Mouse (Mus musculus): ENCODE results near the gene Shisa5.

Shisa5 gene

GRCm38 (mm10) chr9:109054712-109055111 lies 16.3 kb downstream of the Shisa5 start:
- DNase-seq (ENCODE audit: low read depth): peak; percentile 59

GRCm38 (mm10) chr9:109055271-109056030 lies 17.1 kb downstream of the Shisa5 start:
- no peak for DNase-seq (ENCODE audit: low read depth)

GRCm38 (mm10) chr9:109056081-109056690 lies 17.8 kb downstream of the Shisa5 start:
- no peak for DNase-seq (ENCODE audit: low read depth)

DNA sequence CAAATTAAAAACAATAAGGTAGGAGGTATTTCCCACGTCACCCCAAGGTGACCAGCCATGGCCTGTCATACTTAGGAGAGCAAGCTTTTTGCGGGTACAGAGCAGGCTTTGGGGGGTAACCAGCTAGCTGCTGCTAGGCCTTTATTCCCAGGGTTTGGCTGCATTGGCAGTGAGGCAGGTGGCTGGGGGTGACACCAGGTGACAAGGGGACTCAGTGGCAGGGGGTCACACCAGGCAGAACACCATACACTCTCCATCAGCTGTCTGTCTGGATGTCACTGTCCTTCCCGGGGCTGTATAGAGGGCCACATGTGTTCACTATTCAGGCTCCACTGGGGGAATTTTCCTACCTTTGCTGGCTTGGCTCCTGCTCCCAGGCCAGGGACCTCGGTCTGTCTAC lies 18.6 kb downstream of the Shisa5 start:
- no peak for DNase-seq (ENCODE audit: low read depth)

- DNase-seq (ENCODE audit: low read depth): no peak
Observed at GRCm38 (mm10) chr9:109057543-109057942, 19.2 kb downstream of the Shisa5 start.

GRCm38 (mm10) chr9:109058006-109058765 lies 19.8 kb downstream of the Shisa5 start:
- no peak for DNase-seq (ENCODE audit: low read depth)

- peak; percentile 89 for DNase-seq (ENCODE audit: low read depth)
Observed at GRCm38 (mm10) chr9:109059136-109059903, 21.0 kb downstream of the Shisa5 start, which contains the start of gene Trex1. Trex1 (minus strand) TSS chr9:109059734.

GRCm38 (mm10) chr9:109060184-109060897 lies 22.0 kb downstream of the Shisa5 start:
- no peak for DNase-seq (ENCODE audit: low read depth)

DNA sequence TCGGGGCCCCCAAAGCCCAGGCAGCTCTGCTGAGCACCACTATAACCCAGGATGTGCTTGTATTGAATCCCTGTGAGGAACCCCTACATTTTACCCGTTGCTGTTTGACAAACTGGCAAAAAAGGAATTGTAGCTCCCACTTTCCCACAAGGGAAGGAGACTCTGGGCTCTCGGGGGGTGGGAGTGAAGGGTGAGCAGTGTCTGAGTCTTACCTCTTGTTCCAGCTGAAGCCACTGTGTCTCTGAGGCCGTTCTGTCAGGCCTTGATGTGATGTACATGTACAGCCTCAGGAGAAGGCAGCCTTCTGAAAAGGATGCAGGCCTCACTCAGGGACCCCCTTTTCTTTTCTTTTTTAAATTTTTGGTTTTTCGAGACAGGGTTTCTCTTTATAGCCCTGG lies 22.5 kb downstream of the Shisa5 start:
- no peak for DNase-seq (ENCODE audit: low read depth)

- DNase-seq (ENCODE audit: low read depth): no peak
Observed at GRCm38 (mm10) chr9:109068095-109068735, 29.9 kb downstream of the Shisa5 start.

GRCm38 (mm10) chr9:109073661-109074573 lies 35.6 kb downstream of the Shisa5 start, which contains the start of gene Atrip:
Atrip (minus strand) TSS chr9:109074124.
- no peak for DNase-seq (ENCODE audit: low read depth)

DNA sequence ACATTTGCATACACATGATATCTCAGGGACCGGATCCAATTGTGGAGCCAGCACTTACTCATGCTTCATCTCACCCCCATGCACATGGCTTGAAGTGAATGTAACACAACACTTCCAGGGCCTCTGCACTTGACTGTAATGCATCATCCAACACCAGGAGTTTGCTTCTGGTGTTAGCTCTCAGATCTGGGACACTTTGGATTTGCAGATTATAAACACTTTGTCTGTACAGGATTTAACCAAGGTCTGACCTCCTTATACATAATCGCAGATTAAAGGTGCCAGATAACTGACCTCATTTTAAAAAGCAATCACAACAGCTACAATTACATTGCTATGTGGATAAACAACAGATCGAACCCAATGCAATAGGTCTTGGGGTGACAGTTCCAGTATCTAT lies 42.2 kb downstream of the Shisa5 start:
- DNase-seq (ENCODE audit: low read depth): no peak

- DNase-seq (ENCODE audit: low read depth): no peak
Observed at GRCm38 (mm10) chr9:109081749-109082123, 43.4 kb downstream of the Shisa5 start.

- DNase-seq (ENCODE audit: low read depth): no peak
Observed at GRCm38 (mm10) chr9:109082124-109082800, 43.9 kb downstream of the Shisa5 start, which contains the start of the genes Ccdc51 and Tma7. Ccdc51 (plus strand) TSS chr9:109082493. Tma7 (minus strand) TSS chr9:109082587.

DNA sequence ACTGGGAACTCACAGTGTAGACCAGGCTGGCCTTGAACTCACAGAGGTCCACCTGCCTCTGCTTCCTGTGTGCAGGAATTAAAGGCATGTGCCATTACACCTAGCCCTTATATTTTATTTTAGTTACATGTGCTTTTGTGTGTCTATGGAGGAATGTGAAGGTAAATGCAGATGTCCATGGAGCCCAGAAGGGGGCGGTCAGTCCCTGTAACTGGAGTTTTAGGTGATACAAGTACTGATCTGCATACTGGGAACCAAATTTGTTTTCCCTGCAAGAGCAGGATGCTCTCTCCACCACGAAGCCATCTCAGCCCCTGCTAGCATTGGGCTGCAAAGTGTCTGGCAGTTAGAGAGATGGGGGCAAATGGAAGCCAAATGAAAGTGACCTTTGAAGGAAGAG lies 46.6 kb downstream of the Shisa5 start:
- no peak for DNase-seq (ENCODE audit: low read depth)

GRCm38 (mm10) chr9:109087987-109088386 lies 49.6 kb downstream of the Shisa5 start:
- DNase-seq (ENCODE audit: low read depth): no peak

DNA sequence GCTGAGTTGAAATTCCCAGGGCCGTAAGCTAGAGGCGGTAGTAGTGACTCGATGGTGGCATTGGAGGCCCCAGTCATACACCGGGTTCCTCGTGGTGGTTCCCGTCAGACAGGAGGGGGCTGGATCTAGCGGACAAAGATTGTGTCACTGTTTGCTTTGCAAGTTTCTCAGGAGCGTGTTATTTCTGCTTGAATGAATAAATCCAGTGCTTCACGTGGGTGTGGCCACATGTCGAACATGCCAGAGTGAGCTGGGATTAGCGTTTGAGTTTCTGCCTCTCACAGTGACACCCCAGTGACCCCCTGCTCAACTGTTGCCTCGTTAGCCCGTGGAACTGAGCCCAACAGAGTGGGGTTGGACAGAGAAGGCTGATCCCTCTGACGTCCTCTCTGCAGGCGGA lies 52.1 kb downstream of the Shisa5 start:
- no peak for DNase-seq (ENCODE audit: low read depth)

GRCm38 (mm10) chr9:109091802-109092201 lies 53.4 kb downstream of the Shisa5 start:
- no peak for DNase-seq (ENCODE audit: low read depth)

DNA sequence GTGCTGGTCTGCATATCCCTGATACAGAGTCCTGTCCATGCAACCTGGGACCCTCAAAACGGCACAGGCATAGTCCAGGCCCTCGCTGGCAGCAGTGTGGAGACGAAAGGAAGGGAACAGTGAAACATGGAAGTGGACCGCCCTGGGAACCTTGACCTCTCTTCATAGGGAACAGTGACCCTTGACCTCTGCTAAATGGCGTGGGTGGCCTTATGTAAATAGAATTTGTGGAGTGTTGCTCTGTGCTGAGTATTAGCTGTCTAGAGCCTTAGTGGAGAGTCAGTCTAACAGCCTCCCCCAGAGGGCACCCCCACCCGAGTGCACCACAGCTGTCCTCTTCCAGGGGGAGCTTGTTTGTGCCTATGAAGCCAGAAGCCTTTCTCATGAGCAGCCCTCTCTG lies 54.4 kb downstream of the Shisa5 start:
- no peak for DNase-seq (ENCODE audit: low read depth)
